In genomic region chr6:127502530-127502929, GRCm38 (mm10) we compare ENCODE assay signal across 8 mouse cellular contexts. TPM values are rescaled to one million over a fixed set of nuclear protein-coding genes. Genes with fewer than 3 reads are reported as not detected.
DNase-seq lines count a peak whose midpoint lies in the region; ATAC-seq lines count a peak whose summit lies in the region.
"Had no signal": no experiment of that assay in that cellular context is flagged by ENCODE, and none has a peak within 500 bp of the region (broad histone marks: within the 10 kb centered on the region; RNA-seq: fewer than 3 reads in every experiment).

No protein-coding gene starts in this region.

- peak; percentile 30 for DNase-seq in midbrain, embryonic 10.5 days (ENCODE audit: low spot score)
- peak; percentile 19 for DNase-seq in Muller cell, postnatal 12 days (ENCODE audit: inconsistent ontology term)
- DNase-seq in c-Kit-positive CD71-positive TER-119-negative erythroid progenitor cells, embryonic 14.5 days (ENCODE audit: low read depth), result peak; percentile 16
- DNase-seq in left cerebral cortex, adult 18-20 months (ENCODE audit: low spot score in 2 of 2), result peak; percentile 52 to 70
- DNase-seq in retina, postnatal 1 day, result peak; percentile 50

- 0 out of 2 replicates have a peak, but pooled peaks cover 8% of the 10 kb centered on the region for H3K4me1 ChIP-seq in midbrain, embryonic 10.5 days
- no peaks in the 10 kb centered on the region for H3K4me1 ChIP-seq in midbrain, embryonic 13.5 days (replicated peaks)
- H3K4me1 ChIP-seq: neural tube, embryonic 12.5 days had no signal

- H3K4me3 ChIP-seq in midbrain, embryonic 10.5 days, result no peak overlapping the region
- H3K4me3 ChIP-seq in midbrain, embryonic 13.5 days (replicated peaks), result no peak overlapping the region
- H3K4me3 ChIP-seq: neural tube, embryonic 12.5 days had no signal

- ATAC-seq in midbrain, embryonic 13.5 days, result no peak
- ATAC-seq in granulocyte monocyte progenitor cell, adult 5-6 weeks (replicated peaks; ENCODE audit: poor library complexity, severe bottlenecking), result peak; percentile 76

- WGBS in midbrain, embryonic 10.5 days, result 70% methylated on average over 3 of the region's 3 CpGs
- 60% methylated on average over 3 of the region's 3 CpGs for WGBS in midbrain, embryonic 13.5 days

- no peak overlapping the region for H3K9ac ChIP-seq in midbrain, embryonic 13.5 days (replicated peaks)
- H3K9ac ChIP-seq: neural tube, embryonic 12.5 days had no signal

- H3K4me2 ChIP-seq in midbrain, embryonic 13.5 days (replicated peaks), result no peak overlapping the region
- H3K4me2 ChIP-seq: neural tube, embryonic 12.5 days had no signal

- no peaks in the 10 kb centered on the region for H3K9me3 ChIP-seq in midbrain, embryonic 10.5 days (replicated peaks)
- H3K9me3 ChIP-seq in midbrain, embryonic 13.5 days, result no peaks in the 10 kb centered on the region
- H3K9me3 ChIP-seq: neural tube, embryonic 12.5 days had no signal

- no peaks in the 10 kb centered on the region for H3K27me3 ChIP-seq in midbrain, embryonic 10.5 days (ENCODE audit: low read depth, poor library complexity, severe bottlenecking)
- no peaks in the 10 kb centered on the region for H3K27me3 ChIP-seq in midbrain, embryonic 13.5 days
- H3K27me3 ChIP-seq: neural tube, embryonic 12.5 days had no signal

- H3K27ac ChIP-seq in midbrain, embryonic 10.5 days (replicated peaks), result no peak overlapping the region
- H3K27ac ChIP-seq in midbrain, embryonic 13.5 days, result no peak overlapping the region
- H3K27ac ChIP-seq: neural tube, embryonic 12.5 days had no signal

- peaks cover 2% of the 10 kb centered on the region; the same call in 1 of the 2 replicates for H3K36me3 ChIP-seq in midbrain, embryonic 10.5 days
- peaks cover 4% of the 10 kb centered on the region; the same call in 1 of the 2 replicates for H3K36me3 ChIP-seq in midbrain, embryonic 13.5 days
- H3K36me3 ChIP-seq: neural tube, embryonic 12.5 days had no signal

RNA-seq across cellular contexts. Expression of gene Parp11, which starts 55.9 kb away (rescaled TPM):
- 39.0 and 48.4 TPM in 2 replicates for polyA plus RNA-seq in midbrain, embryonic 10.5 days (2016; fragmentation: Nextera tagmentation; extraction: Ambion mirVana)
- polyA plus RNA-seq in midbrain, embryonic 13.5 days (2015; fragmentation: Nextera tagmentation; extraction: Ambion mirVana), result 90.4 and 91.7 TPM in 2 replicates
- 21.4 and 36.6 TPM in 2 replicates for total RNA-seq in granulocyte monocyte progenitor cell, adult 5-6 weeks (2014; fragmentation: Nextera tagmentation)
- total RNA-seq in granulocyte monocyte progenitor cell, adult 5-6 weeks (2017), result 24.9 and 33.3 TPM in 2 replicates
- 10 to 100 TPM; 35.6 to 36.7 TPM for total RNA-seq in left cerebral cortex, adult 18-20 months (2021)

RNA-seq across cellular contexts. Expression of gene Cracr2a, which starts 58.6 kb away (rescaled TPM):
- polyA plus RNA-seq in midbrain, embryonic 10.5 days (2016; fragmentation: Nextera tagmentation; extraction: Ambion mirVana), result 0.96 and 1.4 TPM in 2 replicates
- polyA plus RNA-seq in midbrain, embryonic 13.5 days (2015; fragmentation: Nextera tagmentation; extraction: Ambion mirVana), result 0.24 and 0.53 TPM in 2 replicates
- total RNA-seq in granulocyte monocyte progenitor cell, adult 5-6 weeks (2014; fragmentation: Nextera tagmentation), result 8.6 and 9.4 TPM in 2 replicates
- total RNA-seq in granulocyte monocyte progenitor cell, adult 5-6 weeks (2017), result 9.5 and 9.6 TPM in 2 replicates
- total RNA-seq in left cerebral cortex, adult 18-20 months (2021), result 1 to 10 TPM; 1.5 to 3.0 TPM
